Mouse (Mus musculus) embryonic facial prominence, embryonic 12.5 days (tissue): ENCODE data around the gene Krr1. TPM values are rescaled to one million over a fixed set of nuclear protein-coding genes. Genes with fewer than 3 reads are reported as not detected.
"Not testable (repeated sequence)": the region's sequence is repeated elsewhere in the genome, so short reads cannot be mapped to it uniquely, and the experiment has no call there.

Experiments used
- ATAC-seq: fragments of 200-750 bp; cut with Nextera tagmentation; 2 replicates; pipeline ENCODE4 v1.8.0; 2017; ENCODE audit not compliant: insufficient number of reproducible peaks, insufficient read depth, low FRiP score, low TSS enrichment
- H3K27ac ChIP-seq: fragments of 300-500 bp; sonication (generic); 2 replicates; pipeline ENCODE4 v1.5.1; 2016; ENCODE audit warnings: mild to moderate bottlenecking
- H3K27me3 ChIP-seq: fragments of 300-500 bp; sonication (generic); 2 replicates; pipeline ENCODE4 v1.6.1; 2016; ENCODE audit warnings: mild to moderate bottlenecking, moderate library complexity
- H3K36me3 ChIP-seq: fragments of 300-500 bp; sonication (generic); 2 replicates; pipeline ENCODE4 v1.6.1; 2016; ENCODE audit warnings: mild to moderate bottlenecking
- H3K4me1 ChIP-seq: fragments of 300-500 bp; sonication (generic); 2 replicates; pipeline ENCODE4 v1.6.1; 2016
- H3K4me2 ChIP-seq: fragments of 300-500 bp; sonication (generic); replicated peaks from 2 replicates; pipeline ENCODE4 v1.6.1; 2016; ENCODE audit warnings: mild to moderate bottlenecking, moderate library complexity
- H3K4me3 ChIP-seq: fragments of 300-500 bp; sonication (generic); 2 replicates; pipeline ENCODE4 v1.5.1; 2016; ENCODE audit warnings: mild to moderate bottlenecking
- H3K9ac ChIP-seq: fragments of 300-500 bp; sonication (generic); 2 replicates; pipeline ENCODE4 v1.6.1; 2016; ENCODE audit warnings: mild to moderate bottlenecking, moderate library complexity
- H3K9me3 ChIP-seq: fragments of 300-500 bp; sonication (generic); 2 replicates; pipeline ENCODE4 v1.6.1; 2016; ENCODE audit warnings: mild to moderate bottlenecking, moderate library complexity
- WGBS: fragments of 180-500 bp; shearing (Covaris S2); methylation state at CpG from one replicate; pipeline ENCODE4 v1.1.7; 2016; 5-methylcytosine and 5-hydroxymethylcytosine counted together
- polyA plus RNA-seq: library from polyadenylated mRNA; unstranded; fragments of >200 nt; fragmentation: Nextera tagmentation; extraction: Ambion mirVana; gene quantifications from 2 replicates; pipeline ENCODE4 v1.2.1, GENCODE M21; 2016

Gene Krr1
- polyA plus RNA-seq, 1 experiment from 2014 or later = 54.0 TPM

GRCm38 (mm10) chr10:112009511-112009910 is 37.0 kb downstream of the Krr1 start:
- not testable (repeated sequence) for ATAC-seq, H3K9ac ChIP-seq, H3K4me2 ChIP-seq, H3K4me1 ChIP-seq, H3K36me3 ChIP-seq, H3K27ac ChIP-seq, H3K4me3 ChIP-seq, H3K27me3 ChIP-seq, H3K9me3 ChIP-seq
- 80% methylated on average over 1 of the region's 1 CpGs for WGBS

- ATAC-seq = no peak
- no peak overlapping the region for H3K27ac ChIP-seq
- H3K4me2 ChIP-seq = no peak overlapping the region
- H3K9ac ChIP-seq = no peak overlapping the region
- H3K9me3 ChIP-seq = no peaks in the 10 kb centered on the region
- WGBS = 65% methylated on average over 2 of the region's 2 CpGs
- no peaks in the 10 kb centered on the region for H3K36me3 ChIP-seq
- H3K27me3 ChIP-seq = no peaks in the 10 kb centered on the region
- H3K4me3 ChIP-seq = no peak overlapping the region
- no peaks in the 10 kb centered on the region for H3K4me1 ChIP-seq
Observed at GRCm38 (mm10) chr10:112023585-112023984, 51.1 kb downstream of the Krr1 start.

DNA sequence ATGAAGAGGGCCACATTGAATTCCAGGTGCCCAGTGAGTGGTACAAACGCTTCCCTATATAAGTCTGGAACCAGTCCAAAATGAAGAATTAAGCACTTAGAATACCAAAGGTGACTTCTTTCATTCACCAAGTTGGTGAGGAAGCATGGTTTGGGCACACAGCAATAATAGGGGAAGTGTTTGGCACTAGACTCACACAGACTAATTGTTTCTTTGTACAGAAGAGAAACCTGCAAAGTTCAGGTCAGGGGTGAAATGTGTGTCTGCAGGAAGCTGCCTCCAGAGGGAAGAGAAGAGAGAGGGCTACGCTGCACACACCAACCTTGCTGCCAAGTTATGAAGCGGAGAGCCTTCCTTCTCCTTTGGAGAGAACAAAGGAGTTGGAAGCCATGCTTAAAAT is 56.2 kb downstream of the Krr1 start:
- H3K27me3 ChIP-seq, H3K9me3 ChIP-seq, ATAC-seq, H3K4me3 ChIP-seq, H3K36me3 ChIP-seq, H3K4me1 ChIP-seq, H3K4me2 ChIP-seq, H3K9ac ChIP-seq, H3K27ac ChIP-seq: not testable (repeated sequence)
- 77% methylated on average over 3 of the region's 3 CpGs for WGBS

Other genes with a start within 250 kb of the Krr1 start
- 1.6 and 2.4 TPM in 2 replicates for gene Glipr1, start 30.0 kb downstream of the Krr1 start, polyA plus RNA-seq
- gene Glipr1l1, start 87.5 kb downstream of the Krr1 start, polyA plus RNA-seq = not detected in 2 replicates
- not detected in 2 replicates for gene Glipr1l2, start 110.7 kb downstream of the Krr1 start, polyA plus RNA-seq
- gene Glipr1l3, start 187.7 kb downstream of the Krr1 start, polyA plus RNA-seq = not detected in 2 replicates
- gene Caps2, start 191.0 kb downstream of the Krr1 start, polyA plus RNA-seq = 0.36 and 0.62 TPM in 2 replicates